Mouse (Mus musculus) MEL (cell line): ENCODE data around the gene 1700074P13Rik. TPM values are rescaled to one million over a fixed set of nuclear protein-coding genes. Genes with fewer than 3 reads are reported as not detected.
A peak's percentile ranks its signal among the peaks of the same experiment; 100 is the strongest.

Source experiments
- DNase-seq: peaks from one replicate; pipeline ENCODE4 v3.0.0; 2011; ENCODE audit warnings: low read depth, low spot score
- H3K27ac ChIP-seq: 2 replicates; pipeline ENCODE4 v1.5.1; 2012; ENCODE audit warnings: low read depth, mild to moderate bottlenecking, control low read depth, low read length, moderate library complexity; ENCODE audit not compliant: control insufficient read depth
- H3K27me3 ChIP-seq, 2 experiments: fragments of 150-350 bp in 1 of 2; sonication (generic) in 1 of 2; 2 replicates each; pipeline ENCODE4 v1.6.1; 2012; ENCODE audit warnings: low read length in 2 of 2, mild to moderate bottlenecking in 2 of 2, improper control_type of control experiment in 1 of 2, moderate library complexity in 1 of 2; ENCODE audit not compliant: insufficient read depth in 2 of 2, control insufficient read depth in 1 of 2
- H3K36me3 ChIP-seq, 2 experiments: 2 replicates each; pipeline ENCODE4 v1.6.1; 2012 to 2014; ENCODE audit warnings: low read length in 2 of 2, improper control_type of control experiment in 1 of 2, inconsistent platforms in 1 of 2, mild to moderate bottlenecking in 1 of 2; ENCODE audit not compliant: insufficient read depth in 2 of 2, control insufficient read depth in 1 of 2
- H3K4me1 ChIP-seq, 2 experiments: fragments of 150-350 bp in 1 of 2; sonication (generic) in 1 of 2; 2 replicates each; pipeline ENCODE4 v1.6.1; 2012; ENCODE audit warnings: low read length in 2 of 2, improper control_type of control experiment in 1 of 2, mild to moderate bottlenecking in 1 of 2; ENCODE audit not compliant: insufficient read depth in 2 of 2, control insufficient read depth in 1 of 2
- H3K4me3 ChIP-seq, 2 experiments: fragments of 150-350 bp in 1 of 2; sonication (generic) in 1 of 2; 2 replicates each; pipeline ENCODE4 v1.5.1; 2012; ENCODE audit warnings: low read depth in 2 of 2, low read length in 2 of 2, mild to moderate bottlenecking in 2 of 2, moderate library complexity in 2 of 2, control low read depth in 1 of 2, improper control_type of control experiment in 1 of 2; ENCODE audit not compliant: control insufficient read depth in 1 of 2, insufficient read depth in 1 of 2
- H3K79me2 ChIP-seq: 2 replicates; pipeline ENCODE4 v1.6.1; 2012; ENCODE audit warnings: mild to moderate bottlenecking, low read length, moderate library complexity; ENCODE audit not compliant: control insufficient read depth, poor library complexity, insufficient read depth
- H3K9ac ChIP-seq: 2 replicates; pipeline ENCODE4 v1.6.1; 2012; ENCODE audit warnings: low read depth, mild to moderate bottlenecking, control low read depth, low read length, moderate library complexity; ENCODE audit not compliant: control insufficient read depth, poor library complexity, severe bottlenecking
- H3K9me3 ChIP-seq: fragments of 150-350 bp; sonication (generic); replicated peaks from 2 replicates; pipeline ENCODE4 v1.6.1; 2012; ENCODE audit warnings: mild to moderate bottlenecking, low read length, improper control_type of control experiment, moderate library complexity; ENCODE audit not compliant: insufficient read depth
- CTCF ChIP-seq, 3 experiments: IDR thresholded peaks in 2 of 3; conservative IDR thresholded peaks in 1 of 3; 2 replicates each; pipeline ENCODE4 v1.5.1; 2011 to 2012; ENCODE audit warnings: low read length in 3 of 3, low read depth in 2 of 3, mild to moderate bottlenecking in 2 of 3, improper control_type of control experiment in 1 of 3, inconsistent platforms in 1 of 3, mixed read lengths in 1 of 3, moderate library complexity in 1 of 3; ENCODE audit not compliant: control insufficient read depth in 1 of 3, insufficient read depth in 1 of 3, poor library complexity in 1 of 3, severe bottlenecking in 1 of 3
- EP300 ChIP-seq, 2 experiments: IDR thresholded peaks; 2 replicates each; pipeline ENCODE4 v1.6.1; 2011; ENCODE audit warnings: improper control_type of control experiment in 2 of 2, low read length in 2 of 2, low read depth in 1 of 2, mild to moderate bottlenecking in 1 of 2
- GABPA ChIP-seq: IDR thresholded peaks from 2 replicates; pipeline ENCODE4 v1.6.1; 2012; ENCODE audit warnings: low read depth, mild to moderate bottlenecking, inconsistent platforms, low read length, improper control_type of control experiment, moderate library complexity
- KAT2A ChIP-seq: conservative IDR thresholded peaks from 2 replicates; pipeline ENCODE4 v1.6.1; 2012; ENCODE audit warnings: low read depth, low read length, improper control_type of control experiment, inconsistent platforms
- MAFK ChIP-seq: IDR thresholded peaks from 2 replicates; pipeline ENCODE4 v1.6.1; 2011; ENCODE audit warnings: low read depth, mild to moderate bottlenecking, low read length, improper control_type of control experiment, borderline replicate concordance
- MXI1 ChIP-seq: IDR thresholded peaks from 2 replicates; pipeline ENCODE4 v1.6.1; 2011; ENCODE audit warnings: mild to moderate bottlenecking, low read depth, low read length, improper control_type of control experiment
- MYB ChIP-seq: IDR thresholded peaks from 2 replicates; pipeline ENCODE4 v1.6.1; 2011; ENCODE audit warnings: mild to moderate bottlenecking, low read depth, low read length, improper control_type of control experiment
- MYC ChIP-seq: IDR thresholded peaks from 2 replicates; pipeline ENCODE4 v1.6.1; 2011; ENCODE audit warnings: low read depth, mild to moderate bottlenecking, low read length, improper control_type of control experiment, moderate library complexity
- NRF1 ChIP-seq: IDR thresholded peaks from 2 replicates; pipeline ENCODE4 v1.6.1; 2014; ENCODE audit warnings: low read depth, mild to moderate bottlenecking, inconsistent platforms, low read length, improper control_type of control experiment, moderate library complexity; ENCODE audit not compliant: poor library complexity, insufficient read depth, severe bottlenecking
- POLR2AphosphoS5 ChIP-seq: IDR thresholded peaks from 2 replicates; pipeline ENCODE4 v1.6.1; 2012; ENCODE audit warnings: low read depth, borderline replicate concordance, mild to moderate bottlenecking, inconsistent platforms, low read length, moderate library complexity, mixed read lengths
- SIN3A ChIP-seq: IDR thresholded peaks from 2 replicates; pipeline ENCODE4 v1.6.1; 2012; ENCODE audit warnings: low read length, improper control_type of control experiment, inconsistent platforms
- TBP ChIP-seq: IDR thresholded peaks from 2 replicates; pipeline ENCODE4 v1.8.0; 2011; ENCODE audit warnings: low read depth, low read length, improper control_type of control experiment
- UBTF ChIP-seq: IDR thresholded peaks from 2 replicates; pipeline ENCODE4 v1.6.1; 2012; ENCODE audit warnings: low read depth, mild to moderate bottlenecking, inconsistent platforms, low read length, improper control_type of control experiment, moderate library complexity, borderline replicate concordance; ENCODE audit not compliant: insufficient read depth
- ZMIZ1 ChIP-seq: IDR thresholded peaks from 2 replicates; pipeline ENCODE4 v1.6.1; 2012; ENCODE audit warnings: low read depth, mild to moderate bottlenecking, inconsistent platforms, low read length, improper control_type of control experiment, moderate library complexity
- polyA plus RNA-seq, 2 experiments: library from polyadenylated mRNA; stranded (reverse) in 1 of 2; unstranded in 1 of 2; fragments of >175 nt in 1 of 2; fragments of >200 nt in 1 of 2; gene quantifications; 2 replicates each; pipeline versions ENCODE4 v1.2.1 to v1.2.4; 2012; ENCODE audit warnings: low replicate concordance in 2 of 2, low read depth in 1 of 2; ENCODE audit not compliant: insufficient read length in 2 of 2, insufficient read depth in 1 of 2, missing spikeins in 1 of 2
- total RNA-seq: library from RNA; depleted of rRNA; stranded (reverse); fragments of 300-350 nt; gene quantifications from 2 replicates; pipeline ENCODE4 v1.2.3, GENCODE M21; 2012

The 1700074P13Rik gene
- total and polyA plus RNA-seq, 3 experiments = not detected

GRCm38 (mm10) chr6:40951770-40952169, 11.4 kb upstream of the 1700074P13Rik start, which contains the start of gene Gm4744:
Gene Gm4744, minus strand, starts transcription at chr6:40951870.
- no peaks in the 10 kb centered on the region for H3K79me2 ChIP-seq
- no peaks in the 10 kb centered on the region for H3K4me1 ChIP-seq
- no peaks in the 10 kb centered on the region for H3K9me3 ChIP-seq
- no peak for DNase-seq
- TF ChIP-seq NRF1 = no peak
- TF ChIP-seq UBTF = no peak
- TF ChIP-seq SIN3A = no peak
- no peak for TF ChIP-seq MXI1
- no peak for TF ChIP-seq KAT2A
- TF ChIP-seq EP300 (IDR thresholded peaks at IDR 0.05; ENCODE audit: low read depth in 1 of 2, low read length in 2 of 2) = no peak
- no peak for TF ChIP-seq MYB
- no peak for TF ChIP-seq MYC
- no peaks in the 10 kb centered on the region for H3K27me3 ChIP-seq
- H3K27ac ChIP-seq = no peak within 1 kb of the TSS
- H3K36me3 ChIP-seq = no peaks in the 10 kb centered on the region
- H3K9ac ChIP-seq = no peak within 1 kb of the TSS
- H3K4me3 ChIP-seq = no peak within 1 kb of the TSS

GRCm38 (mm10) chr6:40919954-40920353, 20.4 kb downstream of the 1700074P13Rik start:
- Histone ChIP-seq H3K27me3 (no peaks in the 10 kb centered on the region), H3K4me1 (no peaks in the 10 kb centered on the region), H3K9ac (no peak overlapping the region), H3K4me3 (no peak overlapping the region), H3K27ac (no peak overlapping the region), H3K79me2 (no peaks in the 10 kb centered on the region), H3K9me3 (no peaks in the 10 kb centered on the region), H3K36me3 (no peaks in the 10 kb centered on the region)
- TF ChIP-seq POLR2AphosphoS5 (no peak), MAFK (peak; percentile 70), ZMIZ1 (no peak), CTCF (IDR thresholded peaks at IDR 0.05 in 2 of 3, conservative IDR thresholded peaks at IDR 0.05 in 1 of 3; ENCODE audit: control insufficient read depth in 1 of 3, insufficient read depth in 1 of 3, low read depth in 2 of 3, low read length in 3 of 3, poor library complexity in 1 of 3, severe bottlenecking in 1 of 3) (no peak), TBP (no peak), GABPA (no peak)
- no peak for DNase-seq

GRCm38 (mm10) chr6:40900287-40900686, 40.1 kb downstream of the 1700074P13Rik start, which contains the start of gene Prss58:
Gene Prss58, minus strand, starts transcription at chr6:40900387.
- TF ChIP-seq KAT2A = no peak
- TF ChIP-seq, all 39 proteins: peak for 0

More at GRCm38 (mm10) chr6:40900287-40900686, 40.1 kb downstream of the 1700074P13Rik start, which contains the start of gene Prss58:
- no peaks in the 10 kb centered on the region for H3K36me3 ChIP-seq
- H3K4me1 ChIP-seq = no peaks in the 10 kb centered on the region
- DNase-seq = no peak
- H3K9me3 ChIP-seq = no peaks in the 10 kb centered on the region
- H3K9ac ChIP-seq = no peak within 1 kb of the TSS
- no peak within 1 kb of the TSS for H3K4me3 ChIP-seq
- no peaks in the 10 kb centered on the region for H3K79me2 ChIP-seq
- H3K27me3 ChIP-seq = no peaks in the 10 kb centered on the region
- no peak within 1 kb of the TSS for H3K27ac ChIP-seq
